Mouse (Mus musculus) small intestine, adult 2 months (tissue): Measurements from ENCODE around the gene Mau2. TPM values are rescaled to one million over a fixed set of nuclear protein-coding genes. Genes with fewer than 3 reads are reported as not detected.

Experiments
- H3K27ac ChIP-seq: fragments of 200-500 bp; 2 replicates; pipeline ENCODE4 v1.5.1; 2012; ENCODE audit warnings: low read depth, low read length, control low read depth, inconsistent platforms; ENCODE audit not compliant: insufficient read depth
- H3K27me3 ChIP-seq: fragments of 200-500 bp; 2 replicates; pipeline ENCODE4 v1.6.1; 2012; ENCODE audit warnings: mild to moderate bottlenecking, moderate library complexity, low read length, inconsistent platforms; ENCODE audit not compliant: control insufficient read depth, insufficient read depth
- H3K36me3 ChIP-seq: fragments of 200-500 bp; 2 replicates; pipeline ENCODE4 v1.6.1; 2012; ENCODE audit warnings: mild to moderate bottlenecking, low read length, control low read depth, inconsistent platforms; ENCODE audit not compliant: control insufficient read depth, insufficient read depth
- H3K4me1 ChIP-seq: fragments of 200-500 bp; 2 replicates; pipeline ENCODE4 v1.6.1; 2012; ENCODE audit warnings: low read length, inconsistent platforms, mixed read lengths; ENCODE audit not compliant: control insufficient read depth, insufficient read depth, insufficient read length
- H3K4me3 ChIP-seq: fragments of 200-500 bp; 2 replicates; pipeline ENCODE4 v1.5.1; 2012; ENCODE audit warnings: low read depth, mild to moderate bottlenecking, control low read depth, inconsistent platforms, low read length, moderate library complexity
- CTCF ChIP-seq: fragments of 200-500 bp; IDR thresholded peaks from 2 replicates; pipeline ENCODE4 v1.5.1; 2012; ENCODE audit warnings: low read depth, mild to moderate bottlenecking, control low read depth, inconsistent platforms, low read length, moderate library complexity, mixed read lengths; ENCODE audit not compliant: insufficient replicate concordance, insufficient read length; ENCODE audit errors: extremely low read depth
- POLR2A ChIP-seq: fragments of 200-500 bp; IDR thresholded peaks from 2 replicates; pipeline ENCODE4 v1.6.1; 2012; ENCODE audit warnings: low read depth, mild to moderate bottlenecking, control low read depth, inconsistent platforms, low read length, moderate library complexity
- whole genome bisulfite sequencing: fragments of 180-500 bp; shearing (Covaris S2); methylation state at CpG from one replicate; pipeline ENCODE4 v1.1.7; 2018; 5-methylcytosine and 5-hydroxymethylcytosine counted together
- polyA plus RNA-seq: library from polyadenylated mRNA; depleted of rRNA; stranded (reverse); fragments of >200 nt; gene quantifications from 2 replicates; pipeline ENCODE4 v1.2.3, GENCODE M21; 2012; rRNA removed

Mau2 gene
- polyA plus RNA-seq = 63.2 and 107 TPM in 2 replicates

- peak within 1 kb of the TSS; percentile 88 for H3K4me3 ChIP-seq
These were observed at the start of gene Mau2, which contains the start of gene Sugp1 for GRCm38 (mm10) chr8:70042583-70043455. Gene Mau2 (minus strand): TSS chr8:70042734. Gene Sugp1 (plus strand): TSS chr8:70042813.

GRCm38 (mm10) chr8:70089296-70089960 is 46.9 kb upstream of the Mau2 start:
- Histone ChIP-seq H3K27ac (no peak overlapping the region), H3K36me3 (no peaks in the 10 kb centered on the region), H3K4me3 (no peak overlapping the region), H3K27me3 (peaks cover 46% of the 10 kb centered on the region), H3K4me1 (peaks cover 12% of the 10 kb centered on the region)
- TF ChIP-seq POLR2A (no peak), CTCF (no peak)
- WGBS = 63% methylated on average over 9 of the region's 9 CpGs

More at GRCm38 (mm10) chr8:70042583-70043455, at the start of gene Mau2, which contains the start of gene Sugp1:
- TF ChIP-seq POLR2A = peak; percentile 90
- peak; percentile 13; the same call in 1 of the 2 replicates for TF ChIP-seq CTCF
- H3K27me3 ChIP-seq = no peaks in the 10 kb centered on the region
- peaks cover 2% of the 10 kb centered on the region; the same call in 1 of the 2 replicates for H3K36me3 ChIP-seq
- H3K27ac ChIP-seq = peak within 1 kb of the TSS; percentile 84
- peaks cover 9% of the 10 kb centered on the region; the same call in 1 of the 2 replicates for H3K4me1 ChIP-seq
- under 1% methylated on average over 65 of the region's 65 CpGs for WGBS

GRCm38 (mm10) chr8:70087836-70088650 is 45.5 kb upstream of the Mau2 start:
- H3K4me1 ChIP-seq = peaks cover 21% of the 10 kb centered on the region
- no peak overlapping the region for H3K27ac ChIP-seq
- 8% methylated on average over 56 of the region's 56 CpGs for WGBS
- H3K27me3 ChIP-seq = peaks cover 56% of the 10 kb centered on the region
- no peak for TF ChIP-seq POLR2A
- no peak; the same call in 1 of the 2 replicates for TF ChIP-seq CTCF
- H3K4me3 ChIP-seq = peak overlapping the region; percentile 45
- no peaks in the 10 kb centered on the region for H3K36me3 ChIP-seq

GRCm38 (mm10) chr8:70087237-70087636 is 44.7 kb upstream of the Mau2 start:
- WGBS = 10% methylated on average over 7 of the region's 7 CpGs
- peaks cover 56% of the 10 kb centered on the region for H3K27me3 ChIP-seq
- no peaks in the 10 kb centered on the region for H3K36me3 ChIP-seq
- H3K4me1 ChIP-seq = peaks cover 21% of the 10 kb centered on the region
- H3K27ac ChIP-seq = no peak overlapping the region
- TF ChIP-seq CTCF (no peak), POLR2A (no peak)
- H3K4me3 ChIP-seq = no peak overlapping the region

- Histone ChIP-seq H3K27me3 (peaks cover 53% of the 10 kb centered on the region), H3K36me3 (no peaks in the 10 kb centered on the region), H3K27ac (no peak overlapping the region), H3K4me3 (no peak overlapping the region), H3K4me1 (peaks cover 21% of the 10 kb centered on the region)
- TF ChIP-seq POLR2A (no peak), CTCF (no peak)
- 39% methylated on average over 1 of the region's 1 CpGs for WGBS
These were observed 43.6 kb upstream of the Mau2 start for GRCm38 (mm10) chr8:70086151-70086550.

GRCm38 (mm10) chr8:70084191-70085065 is 41.9 kb upstream of the Mau2 start:
- 3% methylated on average over 71 of the region's 71 CpGs for WGBS
- Histone ChIP-seq H3K4me3 (peak overlapping the region; percentile 61), H3K27ac (no peak overlapping the region), H3K4me1 (peaks cover 21% of the 10 kb centered on the region), H3K27me3 (peaks cover 45% of the 10 kb centered on the region), H3K36me3 (peaks cover 6% of the 10 kb centered on the region)
- no peak for TF ChIP-seq CTCF
- no peak for TF ChIP-seq POLR2A
